Mouse (Mus musculus) gastrocnemius, adult 2 months (tissue): ENCODE measurements around the gene Nrtn. TPM values are rescaled to one million over a fixed set of nuclear protein-coding genes. Genes with fewer than 3 reads are reported as not detected.

Experiments
- DNase-seq: peaks from one replicate; pipeline ENCODE4 v3.0.0; 2022
- H3K27ac ChIP-seq: fragments of 200-600 bp; 2 replicates; pipeline ENCODE4 v1.8.1; 2022; ENCODE audit warnings: mild to moderate bottlenecking
- H3K4me3 ChIP-seq: fragments of 200-600 bp; 2 replicates; pipeline ENCODE4 v1.8.1; 2022; ENCODE audit warnings: mild to moderate bottlenecking, moderate library complexity
- CTCF ChIP-seq: fragments of 200-600 bp; IDR thresholded peaks from 2 replicates; pipeline ENCODE4 v1.8.1; 2022; ENCODE audit warnings: antibody characterized with exemption, mild to moderate bottlenecking, moderate library complexity
- intact Hi-C: fragments of 180-260 bp; cut with DNase I; formaldehyde crosslinking; loops from one replicate; pipeline ENCODE4 v1.15.1; 2025
- long read RNA-seq, 2 experiments: library from polyadenylated mRNA; stranded (forward); transcript quantifications; one replicate each; pipeline ENCODE4 v2.0.0; 2021
- total RNA-seq, 2 experiments: library from RNA; stranded (reverse); gene quantifications; 2 replicates each; pipeline ENCODE4 v1.2.3; 2021

The Nrtn gene
- total RNA-seq, result 1 to 10 TPM; 3.1 to 3.7 TPM
- long read RNA-seq, experiment 1, partial matches to known transcripts, result 0 of 2 reads
- long read RNA-seq, experiment 1, other reads (novel, unspliced or antisense), result 0 of 2 reads
- long read RNA-seq, experiment 2, transcript Nrtn-201 (3 exons, 1,023 nt), result major isoform, 8 of 8 reads
- long read RNA-seq, experiment 2, partial matches to known transcripts, result 0 of 8 reads
- long read RNA-seq, experiment 2, other reads (novel, unspliced or antisense), result 0 of 8 reads

DNA sequence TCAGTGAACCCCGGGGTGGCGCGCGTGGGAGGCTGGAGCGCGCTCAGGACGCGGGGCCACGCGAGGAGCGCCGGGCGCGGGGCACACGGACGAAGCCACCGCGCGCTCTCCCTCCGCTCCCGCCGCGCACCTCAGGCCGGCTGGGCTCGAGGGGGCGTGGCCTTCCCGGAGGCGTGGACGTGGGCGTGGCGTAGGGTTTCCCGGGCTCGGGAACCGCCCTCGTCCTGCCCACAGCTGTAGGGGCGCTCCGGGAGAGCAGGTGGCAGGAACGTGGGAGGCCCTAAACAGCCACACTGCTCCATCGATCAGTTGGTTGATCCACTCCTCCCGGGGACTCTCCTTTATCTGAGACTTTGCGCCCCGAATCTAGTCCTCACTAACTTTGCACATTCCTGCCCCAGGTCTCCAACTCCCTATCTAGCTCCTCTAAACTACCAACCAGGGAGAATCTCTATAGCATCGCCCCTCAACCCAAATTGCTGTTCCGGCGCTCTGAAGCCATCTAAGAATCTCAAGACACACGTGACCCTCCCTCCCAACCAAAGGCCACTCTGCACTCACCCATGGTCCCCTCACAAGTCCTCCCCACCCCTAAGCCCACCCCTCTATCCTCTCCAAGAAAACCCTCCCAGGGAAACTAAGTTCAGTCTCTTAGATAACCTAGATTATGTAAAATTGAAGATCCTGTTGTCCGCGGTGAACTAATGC, at the start of gene Nrtn:
Gene Nrtn, minus strand, starts transcription at position 115 of the 708 bp plus-strand sequence.
- intact Hi-C loops, result loop anchor here (1.0 to 5.0 kb wide), 2 partner anchors 40 to 80 kb away; partner anchors contain the start of gene Ndufa11
- Histone ChIP-seq H3K4me3 (peak within 1 kb of the TSS; percentile 81), H3K27ac (peak within 1 kb of the TSS; percentile 59)
- DNase-seq, result peak; percentile 92
- no peak for TF ChIP-seq CTCF

DNA sequence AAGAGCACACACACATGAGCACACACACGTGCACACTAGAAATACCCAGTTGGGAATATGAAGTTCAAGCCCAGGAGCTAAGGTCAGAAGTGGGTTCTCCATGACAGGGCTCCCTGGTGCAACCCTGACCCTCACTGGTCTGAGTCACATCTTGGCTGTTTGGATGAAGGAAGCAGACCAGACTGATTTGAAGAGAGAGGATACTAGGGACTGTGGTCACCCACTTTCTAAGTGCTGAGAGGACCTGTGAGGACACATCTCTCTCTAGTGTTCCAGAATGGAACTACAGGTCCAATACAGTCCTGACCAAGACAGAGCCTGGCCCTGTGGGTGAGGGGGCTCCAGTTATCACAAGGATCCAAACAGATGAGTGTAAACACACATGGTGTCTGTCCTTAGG, 48.5 kb upstream of the Nrtn start:
- no peak for DNase-seq
- Histone ChIP-seq H3K4me3 (no peak overlapping the region), H3K27ac (no peak overlapping the region)
- no peak for TF ChIP-seq CTCF
- intact Hi-C loops, result loop anchor here (5.0 kb wide), 1 partner anchor 362 kb away; no protein-coding TSS in a partner anchor

DNA sequence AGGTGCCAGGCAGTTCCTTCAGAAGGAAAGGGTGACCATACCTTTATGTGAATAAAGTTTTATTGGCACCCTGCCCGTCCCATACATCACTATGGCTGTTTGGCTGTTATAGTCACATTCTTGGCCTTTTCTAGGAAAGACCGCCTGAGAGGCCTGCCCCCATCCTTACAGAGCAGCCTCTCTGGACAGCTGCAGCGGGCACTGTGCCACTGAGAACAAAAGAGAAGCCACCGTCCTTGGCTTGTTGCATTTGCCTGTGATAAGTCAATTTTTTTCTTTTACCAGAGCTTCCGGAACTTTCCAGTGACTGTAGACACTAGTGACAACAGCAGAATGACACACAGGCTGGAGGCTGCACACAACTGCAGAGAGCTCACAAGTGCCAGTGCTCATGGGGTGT, 47.6 kb upstream of the Nrtn start:
- no peak for TF ChIP-seq CTCF
- intact Hi-C loops, result loop anchor here (5.0 kb wide), 1 partner anchor 362 kb away; no protein-coding TSS in a partner anchor
- no peak overlapping the region for H3K4me3 ChIP-seq
- DNase-seq, result no peak
- no peak overlapping the region for H3K27ac ChIP-seq

DNA sequence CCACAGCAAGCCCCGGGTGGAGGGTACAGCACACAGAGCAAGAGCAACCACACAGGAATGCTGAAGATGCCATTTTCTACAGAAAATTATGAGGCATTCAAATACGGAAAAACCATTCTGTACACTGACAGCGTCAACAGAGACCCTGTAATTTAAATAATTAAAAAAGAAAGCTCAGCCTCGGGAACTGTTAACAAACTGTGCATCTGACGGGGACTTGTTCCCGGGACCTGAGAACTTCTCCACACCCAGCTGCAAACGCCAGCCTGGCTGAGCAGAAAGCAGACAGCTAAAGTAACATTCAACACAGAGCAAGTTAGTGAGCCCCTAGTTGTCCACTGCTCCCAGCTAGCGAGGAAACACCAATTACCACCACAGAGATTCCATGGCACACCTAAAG, 44.7 kb upstream of the Nrtn start:
- intact Hi-C loops, result no loop called here
- Histone ChIP-seq H3K4me3 (no peak overlapping the region), H3K27ac (no peak overlapping the region)
- TF ChIP-seq CTCF, result no peak
- no peak for DNase-seq

DNA sequence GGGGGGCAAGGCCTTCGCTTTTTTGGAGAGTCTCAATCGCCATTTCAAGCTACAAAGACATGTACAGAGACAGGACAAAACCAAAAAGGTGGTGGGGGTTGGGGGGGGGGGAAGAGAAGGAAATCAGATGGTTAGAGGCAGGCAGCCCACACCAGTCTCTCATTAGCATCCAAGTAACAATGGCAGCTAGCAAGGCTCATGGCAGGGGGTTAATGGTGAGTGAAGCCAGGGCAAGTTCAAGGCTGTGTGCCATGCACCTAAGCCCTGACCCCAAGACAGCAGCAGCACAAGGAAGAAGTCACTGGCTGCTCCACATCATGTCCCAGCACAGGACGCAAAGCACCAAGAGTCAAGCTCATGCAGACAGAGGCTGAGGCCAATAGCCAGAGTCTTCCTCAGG, 41.9 kb upstream of the Nrtn start:
- H3K27ac ChIP-seq, result no peak overlapping the region
- no peak for DNase-seq
- TF ChIP-seq CTCF, result no peak
- intact Hi-C loops, result no loop called here
- H3K4me3 ChIP-seq, result no peak overlapping the region

DNA sequence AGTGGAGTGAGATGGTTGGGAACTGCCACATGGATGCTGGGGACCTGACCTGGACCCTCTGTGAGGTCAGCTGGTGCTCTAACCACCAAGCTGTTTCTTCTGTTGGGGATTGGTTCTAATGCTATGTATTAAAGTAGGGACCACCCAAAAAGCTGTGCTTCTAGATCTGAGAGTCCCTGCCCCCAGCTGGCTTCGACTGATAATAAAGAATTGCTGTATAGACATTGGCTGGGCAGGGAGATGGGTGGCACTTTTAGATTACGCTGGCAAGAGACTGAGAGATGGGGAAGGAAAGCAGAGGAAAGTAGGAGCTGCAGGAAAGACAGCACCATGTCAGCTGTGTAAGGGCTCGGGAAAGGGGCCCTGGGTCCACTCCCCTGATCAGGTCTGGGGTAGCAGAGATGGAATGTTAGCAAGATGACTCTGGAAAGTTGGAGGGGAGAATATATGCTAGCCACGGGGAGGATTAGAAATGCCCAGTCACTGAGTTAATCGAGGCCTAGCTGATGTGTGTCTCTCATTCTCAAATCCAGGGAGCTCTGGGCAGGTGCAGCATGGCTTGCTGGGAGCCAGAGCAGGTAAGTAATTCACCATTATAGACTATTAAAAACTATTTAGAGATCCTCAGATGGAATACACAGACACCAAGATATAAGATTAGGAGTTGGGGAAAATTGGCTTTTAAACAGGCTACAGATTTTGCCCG, 36.4 kb upstream of the Nrtn start:
- TF ChIP-seq CTCF, result no peak
- Histone ChIP-seq H3K4me3 (no peak overlapping the region), H3K27ac (no peak overlapping the region)
- DNase-seq, result no peak
- intact Hi-C loops, result no loop called here

DNA sequence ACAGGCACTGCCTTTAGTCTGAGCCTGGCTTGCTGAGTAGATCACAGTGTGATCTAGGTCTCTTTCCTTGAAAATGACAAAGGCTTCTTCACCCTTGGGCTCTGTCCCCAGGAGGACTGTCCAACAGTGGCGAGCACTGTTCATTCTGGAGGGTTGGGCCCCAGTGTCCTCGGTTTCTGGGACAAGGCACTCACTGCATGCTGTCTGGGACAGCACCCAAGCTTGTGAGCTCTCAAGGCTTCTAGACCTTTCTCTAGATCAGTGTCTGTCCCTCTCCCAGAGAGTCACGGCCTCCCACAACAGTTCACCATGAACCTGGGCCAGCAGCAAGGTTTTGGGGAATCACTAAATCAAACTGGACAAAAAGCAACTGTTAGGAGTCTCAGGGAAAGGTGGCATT, 35.3 kb upstream of the Nrtn start:
- DNase-seq, result no peak
- H3K27ac ChIP-seq, result no peak overlapping the region
- no peak overlapping the region for H3K4me3 ChIP-seq
- no peak for TF ChIP-seq CTCF
- intact Hi-C loops, result no loop called here

DNA sequence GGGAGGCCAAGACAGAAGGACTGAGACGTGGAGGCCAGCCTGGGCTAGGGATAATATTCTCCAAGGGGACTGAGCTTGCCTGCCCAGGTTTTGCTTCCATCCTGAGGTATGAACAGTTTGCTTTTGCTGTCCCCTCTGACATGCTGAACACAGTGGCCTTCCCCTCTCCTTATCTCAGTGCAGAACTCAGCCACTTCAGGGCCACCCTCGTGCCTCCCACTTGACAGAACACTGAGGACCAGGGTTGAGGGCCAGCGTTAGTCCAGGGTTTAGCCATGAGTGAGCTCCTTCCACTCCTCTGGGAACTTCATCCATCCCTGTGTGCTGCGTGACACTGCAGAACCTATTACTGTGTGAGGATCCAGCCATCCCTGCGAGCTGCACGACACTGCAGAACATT, 32.0 kb upstream of the Nrtn start:
- H3K4me3 ChIP-seq, result no peak overlapping the region
- TF ChIP-seq CTCF, result no peak

DNA sequence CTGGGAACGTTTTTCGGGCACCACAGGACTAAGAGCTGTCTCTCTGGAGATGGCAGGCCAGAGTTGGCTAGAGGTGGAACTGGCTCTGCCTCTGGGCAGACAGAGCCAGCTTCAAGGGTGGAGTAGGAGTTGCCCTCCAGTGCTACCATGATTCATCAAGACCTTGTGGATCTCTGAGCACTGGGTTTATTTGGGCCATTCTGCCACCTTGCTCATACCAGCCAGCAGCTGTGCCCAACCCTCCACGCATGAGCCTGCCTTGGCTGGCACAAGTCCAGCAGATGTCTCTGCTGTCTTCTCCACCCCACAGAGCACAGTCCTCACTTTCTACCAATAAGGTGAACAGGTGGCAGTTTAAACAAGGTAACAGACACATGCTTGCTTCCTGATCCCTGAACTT, 31.6 kb upstream of the Nrtn start:
- Histone ChIP-seq H3K27ac (no peak overlapping the region), H3K4me3 (no peak overlapping the region)
- intact Hi-C loops, result no loop called here
- DNase-seq, result peak; percentile 20
- TF ChIP-seq CTCF, result no peak

More for the DNA sequence above, 32.0 kb upstream of the Nrtn start:
- DNase-seq, result peak; percentile 5
- intact Hi-C loops, result no loop called here
- H3K27ac ChIP-seq, result no peak overlapping the region

DNA sequence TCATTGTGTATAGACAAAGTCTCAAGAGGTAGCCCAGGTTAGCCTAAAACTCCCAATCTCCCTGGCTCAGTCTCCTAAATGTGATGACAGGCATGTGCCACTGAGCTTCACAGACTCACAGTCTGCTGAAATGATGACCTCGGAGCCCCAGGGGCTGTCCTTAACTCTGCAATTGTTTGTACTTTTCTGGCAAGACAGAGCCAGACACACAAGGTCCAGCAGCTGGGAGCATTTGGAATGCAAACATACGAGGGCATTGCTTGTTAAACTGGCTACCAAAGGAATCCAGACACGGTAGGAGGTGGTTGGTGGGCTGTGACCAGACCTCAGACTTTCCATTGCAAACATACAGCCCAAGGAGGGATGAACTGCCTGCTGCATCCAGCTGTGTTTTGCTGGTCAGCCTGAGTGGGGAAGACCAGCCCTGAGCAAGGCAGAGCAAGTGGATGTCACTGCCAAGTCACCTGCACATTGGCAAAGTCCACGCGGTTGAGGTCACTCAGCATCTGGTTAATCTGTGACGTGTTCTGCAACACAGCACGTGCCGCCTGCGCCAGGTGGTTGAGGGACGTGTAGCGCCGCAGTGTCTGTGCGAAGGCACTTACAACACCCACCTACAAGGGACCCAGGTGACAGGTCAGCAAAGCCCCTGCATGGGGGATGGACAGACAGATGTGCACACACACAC, 23.1 kb upstream of the Nrtn start:
- intact Hi-C loops, result no loop called here
- no peak overlapping the region for H3K27ac ChIP-seq
- no peak for DNase-seq
- no peak overlapping the region for H3K4me3 ChIP-seq
- no peak for TF ChIP-seq CTCF

DNA sequence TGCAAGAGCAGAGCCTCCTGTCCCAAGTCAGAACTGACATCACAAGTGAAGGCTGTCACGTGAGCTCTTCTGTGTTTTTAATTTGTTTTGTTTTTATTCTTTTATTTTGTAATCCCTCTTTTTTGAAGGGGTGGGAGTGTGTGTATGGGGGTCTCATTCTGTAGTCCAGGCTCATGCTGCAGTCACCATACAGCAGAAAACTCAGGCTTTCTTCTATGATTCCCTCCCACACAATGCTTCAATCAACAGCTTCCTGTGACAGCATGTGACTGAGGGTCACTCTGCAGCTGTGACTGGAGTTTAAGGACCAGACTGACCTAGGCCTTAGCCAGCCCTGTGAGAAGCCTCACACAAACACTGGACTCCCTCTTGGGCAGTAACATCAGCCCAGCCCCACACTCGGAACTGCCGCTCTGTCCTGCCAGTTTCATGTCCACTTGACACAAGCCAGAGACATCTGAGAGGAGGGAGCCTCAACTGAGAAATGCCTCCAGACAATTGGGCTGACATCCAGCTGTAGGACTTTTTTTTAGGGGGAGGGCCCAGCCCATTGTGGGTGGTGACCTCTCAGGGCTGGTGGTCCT, 21.5 kb upstream of the Nrtn start:
- intact Hi-C loops, result no loop called here
- Histone ChIP-seq H3K4me3 (no peak overlapping the region), H3K27ac (no peak overlapping the region)
- DNase-seq, result no peak
- no peak for TF ChIP-seq CTCF

DNA sequence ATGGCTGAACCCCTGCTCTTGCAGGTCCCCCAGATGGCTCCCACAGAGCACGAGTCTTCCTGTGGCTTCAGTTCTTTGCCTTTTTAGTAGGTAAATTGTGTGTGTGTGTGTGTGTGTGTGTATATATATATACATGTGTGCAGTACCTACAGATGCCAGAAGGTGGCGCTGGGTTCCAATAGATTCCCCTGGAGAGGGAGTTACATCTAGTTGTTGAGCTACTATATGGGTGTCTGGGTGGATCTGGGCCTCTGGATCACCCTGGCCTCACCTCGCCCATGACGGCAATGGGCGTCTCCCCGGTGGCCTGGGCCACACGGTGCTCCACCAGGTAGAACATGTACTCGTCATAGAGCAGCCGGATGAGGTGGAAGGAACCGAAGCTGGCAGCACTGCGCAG, 20.2 kb upstream of the Nrtn start:
- H3K27ac ChIP-seq, result no peak overlapping the region
- no peak overlapping the region for H3K4me3 ChIP-seq
- DNase-seq, result no peak
- intact Hi-C loops, result no loop called here
- TF ChIP-seq CTCF, result peak; percentile 37; the same call in 1 of the 2 replicates
